Mouse (Mus musculus): ENCODE measurements around the gene Aptx. TPM values are rescaled to one million over a fixed set of nuclear protein-coding genes. Genes with fewer than 3 reads are reported as not detected.

The Aptx gene
- polyA plus RNA-seq, 1 experiment: 8.9 TPM

DNA sequence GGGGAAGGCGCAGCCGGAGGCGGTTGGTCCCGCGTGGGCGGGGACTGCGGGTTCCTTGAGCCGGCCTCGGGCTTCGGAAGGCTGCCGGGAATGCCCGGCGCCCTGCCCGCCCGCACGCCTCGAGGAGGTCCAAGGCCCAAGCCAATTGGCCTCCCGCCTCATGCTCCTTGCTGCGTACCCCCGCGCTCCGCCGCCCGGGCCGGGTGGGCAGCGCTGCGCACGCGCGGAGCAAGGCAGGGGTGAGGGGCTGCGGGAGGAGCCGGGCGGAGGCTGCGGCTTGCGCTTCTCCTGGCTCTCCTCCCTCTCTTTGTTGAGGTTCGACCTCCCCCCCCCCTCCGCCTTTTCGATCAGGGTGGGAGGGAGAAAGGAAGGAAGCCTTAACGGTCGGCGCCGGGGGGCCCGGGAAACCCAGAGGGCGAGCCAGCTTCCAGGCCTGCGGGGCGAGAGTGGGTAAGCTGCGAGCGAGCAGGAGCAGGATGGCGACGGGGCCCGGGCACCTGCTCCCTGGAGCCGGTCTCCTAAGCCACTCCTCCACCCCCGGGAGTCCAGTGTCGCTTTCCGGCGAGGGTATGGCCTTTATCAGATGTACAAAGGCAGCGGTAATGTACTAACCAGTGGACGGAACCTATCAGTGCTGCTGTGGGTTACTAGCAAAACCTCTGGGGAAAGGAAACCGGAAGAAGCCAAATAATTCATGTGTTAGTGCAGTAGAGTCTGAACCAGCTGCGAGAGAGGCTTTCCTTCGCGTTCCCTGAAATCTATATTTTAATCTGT is 19.9 kb upstream of the Aptx start:
- Histone ChIP-seq H3K4me3 (ENCODE audit: insufficient read depth, low read depth, low read length) (peak overlapping the region; percentile 97), H3K36me3 (ENCODE audit: control insufficient read depth, insufficient read depth, low read length) (peaks cover 14% of the 10 kb centered on the region), H3K4me1 (ENCODE audit: control insufficient read depth, insufficient read depth, low read length) (peaks cover 12% of the 10 kb centered on the region), H3K27ac (ENCODE audit: insufficient read depth, low read depth, low read length) (peak overlapping the region; percentile 97), H3K27me3 (replicated peaks; ENCODE audit: control insufficient read depth, insufficient read depth, low read length) (no peaks in the 10 kb centered on the region)
- DNase-seq: peak; percentile 79
- TF ChIP-seq CTCF (conservative IDR thresholded peaks at IDR 0.05; ENCODE audit: insufficient read depth, insufficient read length, low read depth, low read length) (no peak), POLR2A (IDR thresholded peaks at IDR 0.05; ENCODE audit: low read depth, low read length) (no peak)
- WGBS: 3% methylated on average over 59 of the region's 62 CpGs

- Histone ChIP-seq H3K4me1 (ENCODE audit: control insufficient read depth, insufficient read depth, low read length) (peaks cover 12% of the 10 kb centered on the region), H3K27me3 (replicated peaks; ENCODE audit: control insufficient read depth, insufficient read depth, low read length) (no peaks in the 10 kb centered on the region), H3K4me3 (ENCODE audit: insufficient read depth, low read depth, low read length) (peak within 1 kb of the TSS; percentile 97), H3K27ac (ENCODE audit: insufficient read depth, low read depth, low read length) (peak within 1 kb of the TSS; percentile 97), H3K36me3 (ENCODE audit: control insufficient read depth, insufficient read depth, low read length) (peaks cover 13% of the 10 kb centered on the region)
- DNase-seq: peak; percentile 98
- TF ChIP-seq CTCF (conservative IDR thresholded peaks at IDR 0.05; ENCODE audit: insufficient read depth, insufficient read length, low read depth, low read length) (no peak), POLR2A (IDR thresholded peaks at IDR 0.05; ENCODE audit: low read depth, low read length) (peak; percentile 94)
- WGBS: under 1% methylated on average over 54 of the region's 54 CpGs
These were observed 19.1 kb upstream of the Aptx start, which contains the start of gene Dnaja1 for GRCm38 (mm10) chr4:40722011-40722666. TSS of gene Dnaja1 (plus strand) at chr4:40722150.

DNA sequence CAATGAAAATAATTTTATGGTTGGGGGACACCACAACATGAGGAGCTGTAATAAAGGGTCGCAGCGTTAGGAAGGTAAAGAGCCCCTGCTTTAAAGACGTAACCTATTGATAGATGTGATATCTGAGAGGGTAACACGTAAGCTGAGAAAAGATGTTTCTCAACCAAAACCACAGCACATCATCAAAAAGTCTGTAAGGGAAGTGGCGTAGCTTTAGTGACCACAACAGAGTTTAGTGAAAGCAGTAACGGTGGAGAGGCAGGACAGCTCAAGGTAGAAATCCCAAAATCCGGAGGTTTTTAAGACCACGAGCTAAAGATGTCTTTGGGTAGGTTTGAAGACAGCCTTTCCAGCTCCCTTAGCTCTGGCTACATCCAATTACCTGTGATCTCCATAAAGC is 17.9 kb upstream of the Aptx start:
- no peak overlapping the region for H3K4me3 ChIP-seq (ENCODE audit: insufficient read depth, low read depth, low read length)
- DNase-seq: no peak
- TF ChIP-seq POLR2A (IDR thresholded peaks at IDR 0.05; ENCODE audit: low read depth, low read length) (no peak), CTCF (conservative IDR thresholded peaks at IDR 0.05; ENCODE audit: insufficient read depth, insufficient read length, low read depth, low read length) (no peak)
- H3K27ac ChIP-seq (ENCODE audit: insufficient read depth, low read depth, low read length): peak overlapping the region; percentile 92
- peaks cover 8% of the 10 kb centered on the region for H3K4me1 ChIP-seq (ENCODE audit: control insufficient read depth, insufficient read depth, low read length)
- no peaks in the 10 kb centered on the region for H3K27me3 ChIP-seq (replicated peaks; ENCODE audit: control insufficient read depth, insufficient read depth, low read length)
- 94% methylated on average over 8 of the region's 8 CpGs for WGBS
- H3K36me3 ChIP-seq (ENCODE audit: control insufficient read depth, insufficient read depth, low read length): peaks cover 5% of the 10 kb centered on the region

DNA sequence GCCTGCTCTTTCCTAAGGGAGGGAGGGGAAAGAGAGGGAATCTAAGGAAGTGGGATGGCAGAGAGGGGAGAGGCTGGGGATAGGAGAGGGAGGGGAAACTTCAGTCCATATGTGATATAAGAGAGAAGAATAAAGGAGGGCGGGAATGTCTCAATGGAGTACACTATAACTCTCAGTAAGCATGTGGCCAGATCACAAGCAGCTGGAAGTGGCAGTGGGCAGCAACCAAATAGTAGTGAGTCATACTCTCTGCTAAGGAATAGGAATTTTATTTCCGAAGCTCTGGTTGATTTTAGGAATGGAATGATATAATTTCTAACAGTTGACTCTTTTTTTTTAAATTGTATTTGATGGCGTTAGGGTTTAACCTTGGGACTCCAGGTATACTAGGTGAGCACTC is 14.1 kb upstream of the Aptx start:
- H3K27me3 ChIP-seq (replicated peaks; ENCODE audit: control insufficient read depth, insufficient read depth, low read length): no peaks in the 10 kb centered on the region
- no peak for TF ChIP-seq CTCF (conservative IDR thresholded peaks at IDR 0.05; ENCODE audit: insufficient read depth, insufficient read length, low read depth, low read length)
- TF ChIP-seq POLR2A (IDR thresholded peaks at IDR 0.05; ENCODE audit: low read depth, low read length): no peak
- no peak overlapping the region for H3K27ac ChIP-seq (ENCODE audit: insufficient read depth, low read depth, low read length)
- peaks cover 8% of the 10 kb centered on the region for H3K4me1 ChIP-seq (ENCODE audit: control insufficient read depth, insufficient read depth, low read length)
- H3K4me3 ChIP-seq (ENCODE audit: insufficient read depth, low read depth, low read length): no peak overlapping the region
- DNase-seq: no peak
- 93% methylated on average over 3 of the region's 3 CpGs for WGBS
- no peaks in the 10 kb centered on the region for H3K36me3 ChIP-seq (ENCODE audit: control insufficient read depth, insufficient read depth, low read length)

- no peak for DNase-seq
- TF ChIP-seq POLR2A (IDR thresholded peaks at IDR 0.05; ENCODE audit: low read depth, low read length): no peak
- TF ChIP-seq CTCF (conservative IDR thresholded peaks at IDR 0.05; ENCODE audit: insufficient read depth, insufficient read length, low read depth, low read length): no peak
- no peaks in the 10 kb centered on the region for H3K27me3 ChIP-seq (replicated peaks; ENCODE audit: control insufficient read depth, insufficient read depth, low read length)
- peak overlapping the region; percentile 1; the same call in 1 of the 2 replicates for H3K27ac ChIP-seq (ENCODE audit: insufficient read depth, low read depth, low read length)
- H3K36me3 ChIP-seq (ENCODE audit: control insufficient read depth, insufficient read depth, low read length): no peaks in the 10 kb centered on the region
- peaks cover 20% of the 10 kb centered on the region for H3K4me1 ChIP-seq (ENCODE audit: control insufficient read depth, insufficient read depth, low read length)
- H3K4me3 ChIP-seq (ENCODE audit: insufficient read depth, low read depth, low read length): no peak overlapping the region
- WGBS: 17% methylated on average over 9 of the region's 9 CpGs
These were observed 799 bp upstream of the Aptx start for GRCm38 (mm10) chr4:40703710-40704275.

DNA sequence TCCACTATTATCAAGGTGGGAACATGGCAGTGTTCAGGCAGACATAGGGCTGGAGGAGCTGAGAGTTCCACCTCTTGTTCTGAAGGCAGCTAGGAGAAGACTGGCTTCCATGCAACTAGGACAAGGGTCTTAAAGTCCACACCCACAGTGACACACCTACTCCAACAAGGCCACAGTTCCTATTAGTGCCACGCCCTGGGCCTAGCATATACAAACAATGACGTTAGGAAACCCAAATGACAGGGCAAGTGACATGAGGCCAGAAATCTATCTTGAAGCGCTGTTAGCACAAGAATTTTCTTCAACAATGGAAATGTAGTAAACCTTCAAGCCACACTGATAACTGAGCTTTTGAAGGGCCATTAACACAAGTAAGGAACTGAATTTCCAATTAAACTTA is 1.2 kb downstream of the Aptx start:
- Histone ChIP-seq H3K27ac (ENCODE audit: insufficient read depth, low read depth, low read length) (peak overlapping the region; percentile 60; the same call in 1 of the 2 replicates), H3K4me1 (ENCODE audit: control insufficient read depth, insufficient read depth, low read length) (peaks cover 20% of the 10 kb centered on the region), H3K4me3 (ENCODE audit: insufficient read depth, low read depth, low read length) (no peak overlapping the region), H3K36me3 (ENCODE audit: control insufficient read depth, insufficient read depth, low read length) (no peaks in the 10 kb centered on the region), H3K27me3 (replicated peaks; ENCODE audit: control insufficient read depth, insufficient read depth, low read length) (no peaks in the 10 kb centered on the region)
- DNase-seq: no peak
- WGBS: 79% methylated on average over 3 of the region's 3 CpGs
- TF ChIP-seq CTCF (conservative IDR thresholded peaks at IDR 0.05; ENCODE audit: insufficient read depth, insufficient read length, low read depth, low read length) (no peak), POLR2A (IDR thresholded peaks at IDR 0.05; ENCODE audit: low read depth, low read length) (no peak)

- peak; percentile 95 for DNase-seq
- 38% methylated on average over 8 of the region's 8 CpGs for WGBS
- TF ChIP-seq POLR2A (IDR thresholded peaks at IDR 0.05; ENCODE audit: low read depth, low read length): no peak
- no peak for TF ChIP-seq CTCF (conservative IDR thresholded peaks at IDR 0.05; ENCODE audit: insufficient read depth, insufficient read length, low read depth, low read length)
- Histone ChIP-seq H3K4me1 (ENCODE audit: control insufficient read depth, insufficient read depth, low read length) (peaks cover 20% of the 10 kb centered on the region), H3K27ac (ENCODE audit: insufficient read depth, low read depth, low read length) (peak overlapping the region; percentile 73), H3K27me3 (replicated peaks; ENCODE audit: control insufficient read depth, insufficient read depth, low read length) (no peaks in the 10 kb centered on the region), H3K36me3 (ENCODE audit: control insufficient read depth, insufficient read depth, low read length) (no peaks in the 10 kb centered on the region), H3K4me3 (ENCODE audit: insufficient read depth, low read depth, low read length) (no peak overlapping the region)
These were observed 2.8 kb downstream of the Aptx start for GRCm38 (mm10) chr4:40700216-40700615.

All from kidney, adult 2 months (tissue).